Mouse (Mus musculus) ovary, postnatal 14 days (tissue): Measurements from ENCODE around the gene B2m.
A peak's percentile ranks its signal among the peaks of the same experiment; 100 is the strongest.
"Not testable (repeated sequence)": the region's sequence is repeated elsewhere in the genome, so short reads cannot be mapped to it uniquely, and the experiment has no call there.

Experiments used
- DNase-seq: peaks from one replicate; pipeline ENCODE4 v3.0.0; 2022; ENCODE audit warnings: low spot score

Gene B2m

GRCm38 (mm10) chr2:122147508-122148241, at the start of gene B2m:
Gene B2m (plus strand): TSS chr2:122147686.
- peak; percentile 95 for DNase-seq

- DNase-seq = not testable (repeated sequence)
These were observed 49.8 kb upstream of the B2m start for GRCm38 (mm10) chr2:122097686-122098085.

- no peak for DNase-seq
These were observed 45.4 kb upstream of the B2m start for GRCm38 (mm10) chr2:122102070-122102469.

GRCm38 (mm10) chr2:122108101-122108500, 39.4 kb upstream of the B2m start:
- DNase-seq = no peak

GRCm38 (mm10) chr2:122109714-122110113, 37.8 kb upstream of the B2m start:
- no peak for DNase-seq

GRCm38 (mm10) chr2:122116888-122117287, 30.6 kb upstream of the B2m start:
- no peak for DNase-seq

- peak; percentile 93 for DNase-seq
These were observed 29.2 kb upstream of the B2m start, which contains the start of gene Spg11 for GRCm38 (mm10) chr2:122117961-122118958. Gene Spg11 (minus strand): TSS chr2:122118386.

GRCm38 (mm10) chr2:122125680-122126572, 21.6 kb upstream of the B2m start:
- no peak for DNase-seq

- no peak for DNase-seq
These were observed 20.6 kb upstream of the B2m start for GRCm38 (mm10) chr2:122126765-122127347.

GRCm38 (mm10) chr2:122127635-122128034, 19.9 kb upstream of the B2m start:
- no peak for DNase-seq

GRCm38 (mm10) chr2:122132078-122132477, 15.4 kb upstream of the B2m start:
- DNase-seq = no peak

GRCm38 (mm10) chr2:122132618-122133017, 14.9 kb upstream of the B2m start:
- DNase-seq = no peak

GRCm38 (mm10) chr2:122137839-122138465, 9.5 kb upstream of the B2m start:
- DNase-seq = no peak

- no peak for DNase-seq
These were observed 6.7 kb upstream of the B2m start for GRCm38 (mm10) chr2:122140815-122141214.

- no peak for DNase-seq
These were observed 6.0 kb upstream of the B2m start for GRCm38 (mm10) chr2:122141332-122141967.

- no peak for DNase-seq
These were observed 4.4 kb upstream of the B2m start for GRCm38 (mm10) chr2:122143111-122143510.

- no peak for DNase-seq
These were observed 1.7 kb upstream of the B2m start for GRCm38 (mm10) chr2:122145756-122146155.

GRCm38 (mm10) chr2:122146687-122147086, 799 bp upstream of the B2m start:
- DNase-seq = no peak

GRCm38 (mm10) chr2:122148242-122148917, 894 bp downstream of the B2m start:
- peak; percentile 50 for DNase-seq

- DNase-seq = no peak
These were observed 1.8 kb downstream of the B2m start for GRCm38 (mm10) chr2:122149316-122149715.
